Mouse (Mus musculus): ENCODE measurements around the gene Dlg3. TPM values are rescaled to one million over a fixed set of nuclear protein-coding genes. Genes with fewer than 3 reads are reported as not detected.

Dlg3 gene
- polyA plus RNA-seq, 1 experiment from 2014 or later = 4.9 TPM

- H3K4me1 ChIP-seq (replicated peaks) = no peaks in the 10 kb centered on the region; the same call in 1 of the 2 replicates
- 55% methylated on average over 2 of the region's 2 CpGs for WGBS
- no peak for ATAC-seq (ENCODE audit: low FRiP score, low read depth)
- H3K27ac ChIP-seq (replicated peaks) = no peak overlapping the region
- H3K27me3 ChIP-seq = no peaks in the 10 kb centered on the region
- H3K4me3 ChIP-seq = no peak overlapping the region
- H3K4me2 ChIP-seq = no peak overlapping the region
- peaks cover 3% of the 10 kb centered on the region; the same call in 1 of the 2 replicates for H3K36me3 ChIP-seq
- no peaks in the 10 kb centered on the region for H3K9me3 ChIP-seq
- H3K9ac ChIP-seq = no peak overlapping the region
These were observed 33.1 kb downstream of the Dlg3 start for GRCm38 (mm10) chrX:100800643-100801042.

- no peak for ATAC-seq (ENCODE audit: low FRiP score, low read depth)
- H3K4me3 ChIP-seq = no peak overlapping the region
- WGBS = 82% methylated on average over 6 of the region's 6 CpGs
- no peak overlapping the region for H3K27ac ChIP-seq (replicated peaks)
- H3K9me3 ChIP-seq = no peaks in the 10 kb centered on the region
- no peak overlapping the region for H3K4me2 ChIP-seq
- no peaks in the 10 kb centered on the region for H3K4me1 ChIP-seq (replicated peaks)
- H3K36me3 ChIP-seq = peaks cover 13% of the 10 kb centered on the region
- no peak overlapping the region for H3K9ac ChIP-seq
- H3K27me3 ChIP-seq = no peaks in the 10 kb centered on the region
These were observed 34.5 kb downstream of the Dlg3 start for GRCm38 (mm10) chrX:100802034-100802433.

GRCm38 (mm10) chrX:100811129-100811528 lies 43.6 kb downstream of the Dlg3 start:
- no peak overlapping the region for H3K9ac ChIP-seq
- H3K4me1 ChIP-seq (replicated peaks) = no peaks in the 10 kb centered on the region
- H3K27ac ChIP-seq (replicated peaks) = no peak overlapping the region
- H3K27me3 ChIP-seq = no peaks in the 10 kb centered on the region
- no peak for ATAC-seq (ENCODE audit: low FRiP score, low read depth)
- no peaks in the 10 kb centered on the region for H3K9me3 ChIP-seq
- H3K36me3 ChIP-seq = peaks cover 18% of the 10 kb centered on the region
- H3K4me2 ChIP-seq = no peak overlapping the region
- no peak overlapping the region for H3K4me3 ChIP-seq
- WGBS = 82% methylated on average over 4 of the region's 4 CpGs

GRCm38 (mm10) chrX:100814139-100814538 lies 46.6 kb downstream of the Dlg3 start:
- ATAC-seq (ENCODE audit: low FRiP score, low read depth) = no peak
- Histone ChIP-seq H3K36me3 (0 out of 2 replicates have a peak, but pooled peaks cover 10% of the 10 kb centered on the region), H3K27me3 (no peaks in the 10 kb centered on the region), H3K9me3 (no peaks in the 10 kb centered on the region), H3K4me1 (replicated peaks) (no peaks in the 10 kb centered on the region), H3K27ac (replicated peaks) (no peak overlapping the region), H3K4me2 (no peak overlapping the region), H3K9ac (no peak overlapping the region), H3K4me3 (no peak overlapping the region)
- 91% methylated on average over 8 of the region's 8 CpGs for WGBS

GRCm38 (mm10) chrX:100815766-100816165 lies 48.2 kb downstream of the Dlg3 start:
- 67% methylated on average over 7 of the region's 7 CpGs for WGBS

GRCm38 (mm10) chrX:100818681-100819080 lies 51.2 kb downstream of the Dlg3 start:
- Histone ChIP-seq H3K4me2 (no peak overlapping the region), H3K27me3 (no peaks in the 10 kb centered on the region), H3K4me1 (replicated peaks) (no peaks in the 10 kb centered on the region), H3K27ac (replicated peaks) (no peak overlapping the region), H3K9ac (no peak overlapping the region), H3K36me3 (0 out of 2 replicates have a peak, but pooled peaks cover 7% of the 10 kb centered on the region), H3K4me3 (no peak overlapping the region), H3K9me3 (no peaks in the 10 kb centered on the region)
- ATAC-seq (ENCODE audit: low FRiP score, low read depth) = no peak
- 93% methylated on average over 9 of the region's 9 CpGs for WGBS

More at GRCm38 (mm10) chrX:100815766-100816165, 48.2 kb downstream of the Dlg3 start:
- ATAC-seq (ENCODE audit: low FRiP score, low read depth) = peak; percentile 57; the same call in 1 of the 2 replicates
- Histone ChIP-seq H3K36me3 (0 out of 2 replicates have a peak, but pooled peaks cover 10% of the 10 kb centered on the region), H3K4me2 (no peak overlapping the region), H3K27me3 (no peaks in the 10 kb centered on the region), H3K9me3 (no peaks in the 10 kb centered on the region), H3K27ac (replicated peaks) (no peak overlapping the region), H3K9ac (no peak overlapping the region), H3K4me3 (no peak overlapping the region), H3K4me1 (replicated peaks) (no peaks in the 10 kb centered on the region)

- Histone ChIP-seq H3K4me2 (no peak overlapping the region), H3K27ac (replicated peaks) (no peak overlapping the region), H3K27me3 (no peaks in the 10 kb centered on the region), H3K4me1 (replicated peaks) (no peaks in the 10 kb centered on the region), H3K9ac (no peak overlapping the region), H3K9me3 (no peaks in the 10 kb centered on the region), H3K36me3 (0 out of 2 replicates have a peak, but pooled peaks cover 2% of the 10 kb centered on the region), H3K4me3 (no peak overlapping the region)
- ATAC-seq (ENCODE audit: low FRiP score, low read depth) = no peak
- WGBS = 64% methylated on average over 1 of the region's 1 CpGs
These were observed 53.6 kb downstream of the Dlg3 start for GRCm38 (mm10) chrX:100821149-100821548.

- 71% methylated on average over 1 of the region's 1 CpGs for WGBS
- H3K9me3 ChIP-seq = no peaks in the 10 kb centered on the region
- H3K9ac ChIP-seq = no peak overlapping the region
- H3K27ac ChIP-seq (replicated peaks) = no peak overlapping the region
- no peaks in the 10 kb centered on the region for H3K4me1 ChIP-seq (replicated peaks)
- H3K4me2 ChIP-seq = no peak overlapping the region
- ATAC-seq (ENCODE audit: low FRiP score, low read depth) = no peak
- no peak overlapping the region for H3K4me3 ChIP-seq
- no peaks in the 10 kb centered on the region for H3K36me3 ChIP-seq
- peaks cover 2% of the 10 kb centered on the region; the same call in 1 of the 2 replicates for H3K27me3 ChIP-seq
These were observed 58.0 kb downstream of the Dlg3 start for GRCm38 (mm10) chrX:100825557-100825956.

- Histone ChIP-seq H3K4me3 (no peak overlapping the region), H3K9me3 (no peaks in the 10 kb centered on the region), H3K4me1 (replicated peaks) (no peaks in the 10 kb centered on the region), H3K27ac (replicated peaks) (no peak overlapping the region), H3K27me3 (no peaks in the 10 kb centered on the region), H3K4me2 (no peak overlapping the region), H3K9ac (no peak overlapping the region), H3K36me3 (no peaks in the 10 kb centered on the region)
- no peak for ATAC-seq (ENCODE audit: low FRiP score, low read depth)
- WGBS = 80% methylated on average over 2 of the region's 2 CpGs
These were observed 65.3 kb downstream of the Dlg3 start for GRCm38 (mm10) chrX:100832806-100833205.

- Histone ChIP-seq H3K36me3 (no peaks in the 10 kb centered on the region), H3K9me3 (no peaks in the 10 kb centered on the region), H3K27ac (replicated peaks) (no peak overlapping the region), H3K4me1 (replicated peaks) (no peaks in the 10 kb centered on the region), H3K9ac (no peak overlapping the region), H3K4me2 (no peak overlapping the region), H3K4me3 (no peak overlapping the region), H3K27me3 (no peaks in the 10 kb centered on the region)
- ATAC-seq (ENCODE audit: low FRiP score, low read depth) = no peak
These were observed 71.7 kb downstream of the Dlg3 start for GRCm38 (mm10) chrX:100839211-100839610.

Other genes with a start within 250 kb of the Dlg3 start
- not detected in 2 replicates for gene Dgat2l6, start 242.9 kb upstream of the Dlg3 start, polyA plus RNA-seq (2015; fragmentation: Nextera tagmentation; extraction: Ambion mirVana)
- not detected in 2 replicates for gene Awat1, start 195.5 kb upstream of the Dlg3 start, polyA plus RNA-seq (2015; fragmentation: Nextera tagmentation; extraction: Ambion mirVana)
- not detected in 2 replicates for gene P2ry4, start 172.9 kb upstream of the Dlg3 start, polyA plus RNA-seq (2015; fragmentation: Nextera tagmentation; extraction: Ambion mirVana)
- gene Arr3, start 162.2 kb upstream of the Dlg3 start, polyA plus RNA-seq (2015; fragmentation: Nextera tagmentation; extraction: Ambion mirVana) = 0.21 TPM in 1 of 2 replicates, not detected in the other
- 5.6 and 7.1 TPM in 2 replicates for gene Kif4, start 142.0 kb upstream of the Dlg3 start, polyA plus RNA-seq (2015; fragmentation: Nextera tagmentation; extraction: Ambion mirVana)
- 97.5 and 101 TPM in 2 replicates for gene Pdzd11, start 141.2 kb upstream of the Dlg3 start, polyA plus RNA-seq (2015; fragmentation: Nextera tagmentation; extraction: Ambion mirVana)
- 34.4 and 40.3 TPM in 2 replicates for gene Gdpd2, start 37.8 kb upstream of the Dlg3 start, polyA plus RNA-seq (2015; fragmentation: Nextera tagmentation; extraction: Ambion mirVana)